Mouse (Mus musculus) thymus, adult 2 months (tissue): ENCODE data around the gene Appl1.

Experiments
- CTCF ChIP-seq: fragments of 200-500 bp; IDR thresholded peaks from 2 replicates; pipeline ENCODE4 v1.5.1; 2012; ENCODE audit warnings: mild to moderate bottlenecking, control low read depth, low read length, moderate library complexity, borderline replicate concordance; ENCODE audit not compliant: control insufficient read depth, poor library complexity, insufficient read depth; ENCODE audit errors: extremely low read depth
- POLR2A ChIP-seq: fragments of 200-500 bp; IDR thresholded peaks from 2 replicates; pipeline ENCODE4 v1.6.1; 2012; ENCODE audit warnings: mild to moderate bottlenecking, low read length, control low read depth, moderate library complexity; ENCODE audit not compliant: control insufficient read depth, poor library complexity, insufficient read depth; ENCODE audit errors: extremely low read depth

DNA sequence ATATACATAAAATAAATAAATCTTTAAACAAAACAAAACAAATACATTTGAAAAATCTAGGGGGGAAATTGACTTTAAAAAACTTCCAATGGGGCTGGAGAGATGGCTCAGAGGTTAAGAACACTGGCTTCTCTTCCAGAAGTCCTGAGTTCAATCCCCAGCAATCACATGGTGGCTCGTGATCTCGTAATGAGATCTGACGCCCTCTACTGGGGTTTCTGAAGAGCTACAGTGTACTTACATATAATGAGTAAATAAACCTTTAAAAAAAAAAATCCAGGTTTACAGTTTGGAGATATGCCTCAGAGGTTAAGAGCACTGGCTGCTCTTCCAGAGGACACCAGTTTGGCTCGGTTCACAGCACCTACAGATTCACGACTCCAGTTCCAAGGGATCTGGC lies 40.5 kb upstream of the Appl1 start:
- TF ChIP-seq POLR2A (no peak), CTCF (no peak)
